Mouse (Mus musculus): Measurements from ENCODE around the gene Tdg. TPM values are rescaled to one million over a fixed set of nuclear protein-coding genes. Genes with fewer than 3 reads are reported as not detected.

Tdg gene
- total RNA-seq, 2 experiments from 2014 or later, result 60.3 to 115 TPM

DNA sequence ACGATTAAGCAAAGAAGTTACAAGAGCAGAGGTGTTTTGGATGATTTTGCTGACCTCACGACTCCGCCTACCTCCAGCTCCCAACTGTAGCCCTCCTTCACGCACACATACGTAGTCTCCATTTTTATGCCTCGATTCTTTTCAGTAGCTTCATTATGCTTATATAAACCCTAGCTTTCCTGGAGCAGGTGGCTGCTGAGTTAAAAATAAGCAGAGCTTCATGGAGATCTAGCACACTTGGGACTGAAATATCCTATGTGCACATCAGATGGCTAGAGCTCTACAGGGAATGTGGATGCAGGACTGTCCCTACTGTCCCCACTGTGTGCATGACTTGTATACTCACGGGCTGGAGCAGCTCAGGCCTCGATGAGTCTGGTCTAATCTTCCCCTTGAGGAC, 32.2 kb downstream of the Tdg start:
- ATAC-seq (replicated peaks; ENCODE audit: low FRiP score, low TSS enrichment, poor library complexity, severe bottlenecking), result no peak

DNA sequence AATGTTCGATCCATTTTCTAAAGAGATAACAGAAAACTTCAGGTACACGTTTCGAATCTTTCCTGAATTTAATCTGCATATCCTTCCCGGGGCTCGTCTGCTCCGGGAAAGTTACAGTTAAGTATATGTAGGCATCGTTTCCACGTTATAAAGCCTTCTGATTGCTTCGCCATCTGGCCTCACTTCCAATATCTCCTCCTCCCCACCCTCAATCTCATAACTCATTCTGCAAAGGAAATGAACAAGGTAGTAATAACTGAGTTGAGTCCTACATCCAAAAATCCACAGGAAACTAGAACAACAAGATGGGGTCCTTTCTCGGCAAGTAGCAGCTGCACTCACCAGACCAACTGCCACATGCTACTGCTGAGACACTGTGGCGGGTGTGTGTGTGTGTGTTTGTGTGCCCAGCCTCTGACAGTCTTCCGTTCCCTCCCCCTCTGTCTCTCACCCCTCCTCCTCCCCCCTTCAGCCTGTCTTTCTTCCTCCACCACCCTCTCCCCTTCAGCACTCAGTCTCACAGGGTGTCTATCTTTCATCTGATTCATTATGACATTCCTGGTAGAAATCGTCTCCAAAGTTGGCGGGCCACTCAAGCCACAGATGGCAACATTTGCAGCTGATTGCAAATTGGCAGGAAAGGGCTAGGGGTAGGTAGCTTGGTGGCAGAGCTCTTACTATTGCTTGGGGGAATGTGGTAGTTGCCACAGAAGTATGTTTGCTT, 32.8 kb downstream of the Tdg start:
- ATAC-seq (replicated peaks; ENCODE audit: low FRiP score, low TSS enrichment, poor library complexity, severe bottlenecking), result 0 out of 2 replicates have a peak, but pooled peaks have one; percentile 15

DNA sequence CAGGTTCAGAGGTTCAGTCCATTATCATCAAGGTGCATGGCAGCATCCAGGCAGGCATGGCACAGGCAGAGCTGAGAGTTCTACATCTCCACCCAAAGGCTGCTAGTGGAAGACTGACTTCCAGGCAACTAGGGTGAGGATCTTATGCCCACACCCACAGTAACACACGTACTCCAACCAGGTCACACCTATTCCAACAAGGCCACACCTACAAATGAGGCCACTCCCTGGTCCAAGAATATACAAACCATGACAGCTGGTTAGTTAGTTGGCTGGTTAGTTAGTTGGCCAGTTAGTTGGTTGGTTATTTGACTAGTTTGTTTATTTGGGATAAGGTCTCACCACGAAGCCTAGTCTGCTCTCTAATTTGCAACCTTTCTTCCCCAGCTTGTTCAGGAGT, 33.7 kb downstream of the Tdg start:
- no peak for ATAC-seq (replicated peaks; ENCODE audit: low FRiP score, low TSS enrichment, poor library complexity, severe bottlenecking)

DNA sequence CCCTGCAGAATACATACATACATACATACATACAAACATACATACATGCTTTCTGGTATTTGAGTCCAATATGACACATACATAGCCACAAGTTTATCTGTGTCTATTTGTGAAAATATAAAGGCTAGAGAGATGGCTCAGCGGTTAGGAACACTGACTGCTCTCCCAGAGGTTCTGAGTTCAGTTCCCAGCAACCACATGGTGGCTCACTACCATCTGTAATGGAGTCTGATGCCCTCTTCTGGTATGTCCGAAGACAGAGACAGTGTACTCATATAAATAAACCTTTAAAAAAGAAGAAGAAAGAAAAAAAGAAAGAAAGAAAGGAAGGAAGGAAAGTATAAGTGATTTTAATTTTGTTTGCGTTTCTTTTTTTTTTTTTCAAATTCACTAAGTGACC, 36.3 kb downstream of the Tdg start:
- ATAC-seq (replicated peaks; ENCODE audit: low FRiP score, low TSS enrichment, poor library complexity, severe bottlenecking), result no peak

DNA sequence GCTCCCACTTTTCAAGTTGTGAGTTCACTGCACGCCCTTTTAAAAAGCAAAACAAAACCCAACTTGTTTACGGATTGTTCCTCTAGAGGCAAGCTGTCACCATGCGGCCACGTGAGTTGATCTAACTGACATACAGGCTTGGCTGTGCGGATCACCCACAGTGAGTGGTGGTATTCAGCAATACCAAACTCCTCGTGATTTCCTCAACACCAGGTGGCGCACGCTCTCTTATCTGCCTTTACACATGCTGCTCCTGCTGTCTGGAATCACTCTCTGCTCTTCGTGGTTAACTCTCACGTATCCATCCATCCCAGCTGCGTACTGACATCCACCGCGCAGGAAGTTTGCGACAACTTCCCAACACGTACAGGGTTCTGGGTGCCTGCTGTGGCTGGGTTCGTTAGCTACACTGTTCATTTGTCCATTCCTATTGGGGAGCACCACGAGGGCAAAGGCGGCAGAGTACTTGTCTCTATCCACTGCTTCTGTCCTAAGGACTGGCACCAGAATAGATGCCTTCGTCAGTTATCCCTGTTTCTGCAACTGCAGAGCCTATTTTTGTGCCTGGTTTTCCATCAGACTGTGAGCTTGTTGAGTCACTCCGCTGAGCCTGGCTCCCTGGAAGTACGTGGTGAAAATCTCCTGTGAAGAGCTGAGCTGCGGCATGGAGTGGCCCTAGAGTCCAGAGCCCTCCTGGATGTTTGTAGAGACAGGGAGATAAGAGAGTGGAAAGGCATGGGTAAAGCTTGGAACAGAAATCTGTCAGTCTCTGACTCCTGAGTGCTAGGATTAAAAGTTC, 37.0 kb downstream of the Tdg start:
- ATAC-seq (replicated peaks; ENCODE audit: low FRiP score, low TSS enrichment, poor library complexity, severe bottlenecking), result peak; percentile 93

DNA sequence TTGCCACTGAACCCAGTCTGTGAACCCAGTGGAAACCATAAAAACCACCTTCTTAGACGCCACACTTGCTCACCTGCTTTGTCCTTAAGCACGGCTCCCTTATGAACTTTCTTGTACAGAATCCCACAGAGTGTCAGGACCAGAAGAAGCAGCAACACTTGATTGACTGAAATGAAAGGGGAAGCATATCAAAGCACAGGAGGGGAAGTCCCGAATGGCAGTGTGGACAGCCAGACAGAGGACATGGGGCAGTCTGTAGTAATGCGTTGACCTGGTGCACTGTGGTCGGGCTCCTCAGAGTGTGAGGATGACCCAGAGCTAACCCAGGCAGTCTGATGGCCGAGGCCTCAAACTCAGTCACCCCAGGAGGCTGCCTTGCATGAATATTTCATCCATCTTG, 40.6 kb downstream of the Tdg start:
- ATAC-seq (replicated peaks; ENCODE audit: low FRiP score, low TSS enrichment, poor library complexity, severe bottlenecking), result no peak

DNA sequence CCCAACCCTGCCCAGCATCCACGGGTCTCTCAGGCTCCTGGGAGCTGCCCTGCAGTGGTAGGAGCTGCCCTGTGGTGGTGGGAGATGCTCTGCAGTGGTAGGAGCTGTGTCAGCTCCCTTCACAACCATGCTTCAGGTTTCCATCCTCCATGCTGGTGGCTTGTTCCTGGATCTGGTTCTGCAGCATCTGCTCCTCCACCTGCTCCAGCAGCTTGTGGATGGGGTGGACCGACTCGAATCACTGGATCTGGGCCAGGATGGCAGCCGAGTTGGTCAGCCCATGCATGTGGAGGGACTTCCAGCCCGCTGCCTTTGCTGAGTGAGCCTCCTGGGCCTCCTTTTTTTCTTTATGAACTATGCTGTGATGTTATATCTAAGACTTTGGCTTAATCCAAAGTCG, 47.3 kb downstream of the Tdg start:
- no peak for ATAC-seq (replicated peaks; ENCODE audit: low FRiP score, low TSS enrichment, poor library complexity, severe bottlenecking)

GRCm38 (mm10) chr10:82680769-82681168, 51.1 kb downstream of the Tdg start:
- no peak for ATAC-seq (replicated peaks; ENCODE audit: low FRiP score, low TSS enrichment, poor library complexity, severe bottlenecking)

DNA sequence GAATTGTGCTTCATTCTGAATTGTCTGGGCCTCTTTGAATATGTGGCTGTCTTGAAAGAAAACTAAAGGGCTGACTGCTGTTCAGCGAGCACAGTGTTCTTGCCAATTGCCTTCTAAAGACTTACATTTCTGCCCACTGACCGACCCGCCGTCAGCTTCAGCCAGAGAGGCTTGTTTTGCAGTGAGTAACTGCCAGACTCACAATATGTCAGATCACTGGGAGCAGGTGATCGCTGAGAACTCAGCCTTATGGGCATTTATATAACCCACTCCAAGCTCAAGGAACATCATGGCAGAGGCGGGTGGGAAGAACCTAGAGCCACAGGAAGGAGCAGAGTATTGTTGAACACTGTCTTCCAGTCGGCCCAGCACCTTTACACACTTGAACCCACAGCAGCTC, 52.0 kb downstream of the Tdg start:
- no peak for ATAC-seq (replicated peaks; ENCODE audit: low FRiP score, low TSS enrichment, poor library complexity, severe bottlenecking)

DNA sequence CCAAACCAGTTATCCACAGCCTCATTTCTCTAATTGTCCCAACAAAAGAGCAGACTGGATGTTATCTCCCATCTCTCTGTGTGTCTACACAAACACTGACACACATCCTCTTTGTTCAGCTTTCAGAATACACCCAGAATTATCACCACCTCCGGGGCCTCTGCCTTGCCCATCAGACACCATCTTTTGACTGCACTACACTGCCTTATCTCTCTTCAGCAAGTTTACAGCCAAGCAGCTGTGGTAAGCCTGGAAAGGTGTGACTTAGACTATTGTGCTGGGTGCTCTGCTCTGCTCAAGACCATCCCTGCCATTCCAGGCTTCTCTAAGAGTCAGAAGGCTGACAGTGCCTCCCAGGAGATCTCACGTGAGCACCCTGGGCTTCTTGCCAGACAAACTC, 55.8 kb downstream of the Tdg start:
- ATAC-seq (replicated peaks; ENCODE audit: low FRiP score, low TSS enrichment, poor library complexity, severe bottlenecking), result peak; percentile 98

GRCm38 (mm10) chr10:82689681-82690211, 60.1 kb downstream of the Tdg start:
- no peak for ATAC-seq (replicated peaks; ENCODE audit: low FRiP score, low TSS enrichment, poor library complexity, severe bottlenecking)

DNA sequence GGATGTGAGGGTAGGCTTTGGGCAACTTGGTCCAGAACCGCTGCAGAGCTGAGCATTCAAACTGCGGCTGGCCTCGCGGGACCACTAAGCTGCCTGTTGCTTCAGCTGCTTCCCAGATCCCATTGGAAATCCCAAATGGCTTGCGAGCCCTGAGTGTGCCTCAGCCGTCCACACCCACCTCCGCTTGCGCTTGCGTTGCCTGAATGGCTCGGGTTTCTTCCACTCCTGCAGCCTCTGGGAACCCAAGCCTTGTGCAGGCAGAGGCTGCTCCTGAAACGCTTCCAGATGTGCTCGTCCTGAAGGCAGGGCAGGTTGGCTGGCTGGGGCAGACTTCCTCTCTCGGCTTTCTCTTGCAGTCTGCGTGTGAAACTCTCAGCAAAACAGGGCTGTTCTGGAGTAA, 60.9 kb downstream of the Tdg start, which contains the start of gene Glt8d2:
Gene Glt8d2, minus strand, starts transcription at position 157 of the 400 bp plus-strand sequence.
- no peak; the same call in 1 of the 2 replicates for ATAC-seq (replicated peaks; ENCODE audit: low FRiP score, low TSS enrichment, poor library complexity, severe bottlenecking)

GRCm38 (mm10) chr10:82695956-82696355, 66.3 kb downstream of the Tdg start, which contains the start of gene Hcfc2:
TSS of gene Hcfc2 (plus strand) at chr10:82696160.
- ATAC-seq (replicated peaks; ENCODE audit: low FRiP score, low TSS enrichment, poor library complexity, severe bottlenecking), result no peak

- ATAC-seq (replicated peaks; ENCODE audit: low FRiP score, low TSS enrichment, poor library complexity, severe bottlenecking), result peak; percentile 64
Measured at GRCm38 (mm10) chr10:82696453-82697079, 66.9 kb downstream of the Tdg start.

- 0 out of 2 replicates have a peak, but pooled peaks have one; percentile 10 for ATAC-seq (replicated peaks; ENCODE audit: low FRiP score, low TSS enrichment, poor library complexity, severe bottlenecking)
Measured at GRCm38 (mm10) chr10:82697305-82697898, 67.8 kb downstream of the Tdg start.

GRCm38 (mm10) chr10:82698712-82699261, 69.2 kb downstream of the Tdg start:
- peak; percentile 56 for ATAC-seq (replicated peaks; ENCODE audit: low FRiP score, low TSS enrichment, poor library complexity, severe bottlenecking)

- ATAC-seq (replicated peaks; ENCODE audit: low FRiP score, low TSS enrichment, poor library complexity, severe bottlenecking), result peak; percentile 62
Measured at GRCm38 (mm10) chr10:82699296-82699941, 69.8 kb downstream of the Tdg start.
